Mouse (Mus musculus): ENCODE measurements around the gene Osbpl8. TPM values are rescaled to one million over a fixed set of nuclear protein-coding genes. Genes with fewer than 3 reads are reported as not detected.
A peak's percentile ranks its signal among the peaks of the same experiment; 100 is the strongest.

Gene Osbpl8
- total and polyA plus RNA-seq, 2 experiments from 2014 or later = 15.8 to 36.3 TPM

GRCm38 (mm10) chr10:111168305-111168704 lies 3.8 kb downstream of the Osbpl8 start:
- ATAC-seq = no peak
- no peak overlapping the region for H3K4me3 ChIP-seq (ENCODE audit: low read length)
- WGBS = 83% methylated on average over 3 of the region's 3 CpGs

GRCm38 (mm10) chr10:111171246-111171934 lies 6.8 kb downstream of the Osbpl8 start:
- Histone ChIP-seq H3K27me3 (ENCODE audit: insufficient read depth, low read length) (no peaks in the 10 kb centered on the region), H3K36me3 (ENCODE audit: insufficient read depth, low read length) (no peaks in the 10 kb centered on the region), H3K4me2 (ENCODE audit: low read depth, low read length) (no peak overlapping the region), H3K9me3 (ENCODE audit: low read length) (no peaks in the 10 kb centered on the region), H3K4me1 (ENCODE audit: insufficient read depth, low read length) (no peaks in the 10 kb centered on the region), H3K27ac (no peak overlapping the region), H3K9ac (replicated peaks; ENCODE audit: low read length) (no peak overlapping the region), H3K4me3 (ENCODE audit: low read length) (no peak overlapping the region)
- DNase-seq (ENCODE audit: low spot score) (no peak), ATAC-seq (no peak)
- no peak for TF ChIP-seq CTCF (IDR thresholded peaks at IDR 0.05; ENCODE audit: low read depth)
- WGBS = 92% methylated on average over 15 of the region's 15 CpGs

More at GRCm38 (mm10) chr10:111168305-111168704, 3.8 kb downstream of the Osbpl8 start:
- no peaks in the 10 kb centered on the region for H3K27me3 ChIP-seq (ENCODE audit: insufficient read depth, low read length)
- TF ChIP-seq CTCF (IDR thresholded peaks at IDR 0.05; ENCODE audit: low read depth) = no peak
- no peaks in the 10 kb centered on the region for H3K9me3 ChIP-seq (ENCODE audit: low read length)
- no peak overlapping the region for H3K4me2 ChIP-seq (ENCODE audit: low read depth, low read length)
- H3K9ac ChIP-seq (replicated peaks; ENCODE audit: low read length) = no peak overlapping the region
- no peak overlapping the region for H3K27ac ChIP-seq
- DNase-seq (ENCODE audit: low spot score) = no peak
- H3K36me3 ChIP-seq (ENCODE audit: insufficient read depth, low read length) = no peaks in the 10 kb centered on the region
- H3K4me1 ChIP-seq (ENCODE audit: insufficient read depth, low read length) = peaks cover 3% of the 10 kb centered on the region; the same call in 1 of the 2 replicates

DNA sequence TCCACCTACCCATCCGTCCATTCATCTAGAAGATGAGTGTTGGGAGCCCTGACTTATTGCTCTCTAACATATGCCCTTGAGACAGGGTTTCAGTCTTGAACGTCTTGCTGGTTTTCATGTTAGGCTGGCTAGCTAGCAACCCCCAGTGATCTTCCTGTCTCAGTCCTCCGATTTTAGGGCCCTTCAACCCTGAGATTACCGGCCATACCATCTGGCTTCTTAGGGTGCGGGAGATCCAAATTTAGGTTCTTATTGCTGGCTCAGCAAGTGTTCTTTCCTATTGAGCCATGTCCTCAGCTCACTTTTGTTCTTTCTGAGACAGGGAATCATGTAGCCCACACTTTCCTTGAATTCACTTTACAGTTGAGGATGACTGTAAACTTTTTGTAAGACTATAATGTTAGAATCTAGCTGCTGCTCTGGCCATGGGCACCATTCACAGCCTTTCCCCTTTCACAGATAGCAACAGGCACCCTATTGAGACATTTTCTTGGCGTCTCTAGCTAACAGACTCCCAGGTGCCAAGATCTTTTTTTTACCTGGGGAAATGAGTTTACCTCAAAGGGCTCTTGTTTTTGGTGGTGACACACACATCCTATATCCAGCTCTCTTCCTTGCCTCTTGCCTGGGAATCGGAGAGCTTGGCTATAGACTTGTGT lies 9.2 kb downstream of the Osbpl8 start:
- Histone ChIP-seq H3K36me3 (ENCODE audit: insufficient read depth, low read length) (no peaks in the 10 kb centered on the region), H3K27me3 (ENCODE audit: insufficient read depth, low read length) (no peaks in the 10 kb centered on the region), H3K27ac (no peak overlapping the region), H3K9me3 (ENCODE audit: low read length) (no peaks in the 10 kb centered on the region), H3K4me3 (ENCODE audit: low read length) (no peak overlapping the region), H3K4me1 (ENCODE audit: insufficient read depth, low read length) (no peaks in the 10 kb centered on the region), H3K9ac (replicated peaks; ENCODE audit: low read length) (no peak overlapping the region), H3K4me2 (ENCODE audit: low read depth, low read length) (no peak overlapping the region)
- WGBS = 80% methylated on average over 7 of the region's 7 CpGs
- no peak for DNase-seq (ENCODE audit: low spot score)
- ATAC-seq = no peak
- no peak for TF ChIP-seq CTCF (IDR thresholded peaks at IDR 0.05; ENCODE audit: low read depth)

GRCm38 (mm10) chr10:111177336-111177735 lies 12.8 kb downstream of the Osbpl8 start:
- Histone ChIP-seq H3K4me3 (ENCODE audit: low read length) (no peak overlapping the region), H3K9ac (replicated peaks; ENCODE audit: low read length) (no peak overlapping the region), H3K4me2 (ENCODE audit: low read depth, low read length) (no peak overlapping the region), H3K9me3 (ENCODE audit: low read length) (no peaks in the 10 kb centered on the region), H3K27ac (no peak overlapping the region), H3K27me3 (ENCODE audit: insufficient read depth, low read length) (no peaks in the 10 kb centered on the region), H3K36me3 (ENCODE audit: insufficient read depth, low read length) (no peaks in the 10 kb centered on the region), H3K4me1 (ENCODE audit: insufficient read depth, low read length) (no peaks in the 10 kb centered on the region)
- ATAC-seq (no peak), DNase-seq (ENCODE audit: low spot score) (no peak)
- 77% methylated on average over 8 of the region's 8 CpGs for WGBS
- no peak for TF ChIP-seq CTCF (IDR thresholded peaks at IDR 0.05; ENCODE audit: low read depth)

GRCm38 (mm10) chr10:111178024-111178423 lies 13.5 kb downstream of the Osbpl8 start:
- Histone ChIP-seq H3K9me3 (ENCODE audit: low read length) (no peaks in the 10 kb centered on the region), H3K36me3 (ENCODE audit: insufficient read depth, low read length) (no peaks in the 10 kb centered on the region), H3K4me1 (ENCODE audit: insufficient read depth, low read length) (no peaks in the 10 kb centered on the region), H3K27ac (no peak overlapping the region), H3K9ac (replicated peaks; ENCODE audit: low read length) (no peak overlapping the region), H3K4me3 (ENCODE audit: low read length) (no peak overlapping the region), H3K27me3 (ENCODE audit: insufficient read depth, low read length) (no peaks in the 10 kb centered on the region), H3K4me2 (ENCODE audit: low read depth, low read length) (no peak overlapping the region)
- no peak for DNase-seq (ENCODE audit: low spot score)
- no peak for TF ChIP-seq CTCF (IDR thresholded peaks at IDR 0.05; ENCODE audit: low read depth)
- WGBS = 92% methylated on average over 7 of the region's 7 CpGs
- no peak for ATAC-seq

DNA sequence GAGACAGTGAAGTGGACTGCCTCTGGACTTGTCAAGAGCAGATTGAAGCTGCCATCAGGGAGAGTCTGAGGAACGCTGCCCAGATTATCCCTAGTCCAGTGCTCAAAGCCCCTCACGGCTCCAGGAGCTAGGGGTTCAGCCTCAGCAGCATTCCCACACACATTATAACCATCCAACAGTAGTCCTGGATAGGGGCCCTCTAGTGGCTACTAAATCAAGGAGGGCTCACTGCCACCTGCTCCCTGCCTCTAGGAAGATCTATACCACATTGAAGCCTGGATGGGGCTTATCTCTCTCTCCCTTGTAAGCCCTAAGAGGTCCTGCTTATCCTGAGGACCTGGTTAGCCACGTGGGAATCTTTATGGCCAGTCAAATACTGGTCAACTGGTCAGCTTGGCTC lies 16.1 kb downstream of the Osbpl8 start:
- Histone ChIP-seq H3K4me3 (ENCODE audit: low read length) (no peak overlapping the region), H3K27ac (no peak overlapping the region), H3K4me2 (ENCODE audit: low read depth, low read length) (no peak overlapping the region), H3K36me3 (ENCODE audit: insufficient read depth, low read length) (no peaks in the 10 kb centered on the region), H3K9me3 (ENCODE audit: low read length) (no peaks in the 10 kb centered on the region), H3K9ac (replicated peaks; ENCODE audit: low read length) (no peak overlapping the region), H3K27me3 (ENCODE audit: insufficient read depth, low read length) (no peaks in the 10 kb centered on the region), H3K4me1 (ENCODE audit: insufficient read depth, low read length) (no peaks in the 10 kb centered on the region)
- no peak for ATAC-seq
- peak; percentile 50 for TF ChIP-seq CTCF (IDR thresholded peaks at IDR 0.05; ENCODE audit: low read depth)
- WGBS = 30% methylated on average over 3 of the region's 3 CpGs
- no peak for DNase-seq (ENCODE audit: low spot score)
